Mouse (Mus musculus) bone marrow macrophage, adult 2 months (primary cell): ENCODE results near the gene Sun2.

Source experiments
- CTCF ChIP-seq: IDR thresholded peaks from 2 replicates; pipeline ENCODE4 v1.5.1; 2012; ENCODE audit warnings: low read depth, mild to moderate bottlenecking, low read length, moderate library complexity
- POLR2A ChIP-seq: IDR thresholded peaks from 2 replicates; pipeline ENCODE4 v1.6.1; 2012; ENCODE audit warnings: mild to moderate bottlenecking, low read depth, low read length, borderline replicate concordance

GRCm38 (mm10) chr15:79694512-79694911 is 47.8 kb downstream of the Sun2 start:
- TF ChIP-seq POLR2A (no peak), CTCF (no peak)
